Mouse (Mus musculus) lung, postnatal 0 days (tissue): ENCODE measurements around the gene Pex3. TPM values are rescaled to one million over a fixed set of nuclear protein-coding genes. Genes with fewer than 3 reads are reported as not detected.

Experiments
- ATAC-seq: fragments of 200-750 bp; cut with Nextera tagmentation; 2 replicates; pipeline ENCODE4 v1.8.0; 2017; ENCODE audit warnings: moderate library complexity
- DNase-seq: peaks from one replicate; pipeline ENCODE4 v3.0.0-alpha.2; 2016; ENCODE audit warnings: low spot score
- H3K27ac ChIP-seq: fragments of 300-500 bp; sonication (generic); 2 replicates; pipeline ENCODE4 v1.5.1; 2014; ENCODE audit warnings: antibody characterized with exemption, mild to moderate bottlenecking, low read length, mixed read lengths
- H3K27me3 ChIP-seq: fragments of 300-500 bp; sonication (generic); replicated peaks from 2 replicates; pipeline ENCODE4 v1.6.1; 2014; ENCODE audit warnings: low read length, mixed read lengths; ENCODE audit not compliant: insufficient read depth
- H3K36me3 ChIP-seq: fragments of 300-500 bp; sonication (generic); 2 replicates; pipeline ENCODE4 v1.6.1; 2014; ENCODE audit warnings: low read length, mixed read lengths; ENCODE audit not compliant: insufficient read depth
- H3K4me1 ChIP-seq: fragments of 300-500 bp; sonication (generic); 2 replicates; pipeline ENCODE4 v1.6.1; 2014; ENCODE audit warnings: antibody characterized with exemption, low read depth, low read length, mixed read lengths; ENCODE audit not compliant: insufficient read depth
- H3K4me2 ChIP-seq: fragments of 300-500 bp; sonication (generic); replicated peaks from 2 replicates; pipeline ENCODE4 v1.6.1; 2014; ENCODE audit warnings: low read depth, mild to moderate bottlenecking, low read length, moderate library complexity, mixed read lengths
- H3K4me3 ChIP-seq: fragments of 300-500 bp; sonication (generic); 2 replicates; pipeline ENCODE4 v1.5.1; 2014; ENCODE audit warnings: low read depth, low read length
- H3K9ac ChIP-seq: fragments of 300-500 bp; sonication (generic); replicated peaks from 2 replicates; pipeline ENCODE4 v1.6.1; 2014; ENCODE audit warnings: low read depth, mild to moderate bottlenecking
- H3K9me3 ChIP-seq: fragments of 300-500 bp; sonication (generic); 2 replicates; pipeline ENCODE4 v1.6.1; 2016; ENCODE audit warnings: low read length, mixed read lengths
- CTCF ChIP-seq: IDR thresholded peaks from 2 replicates; pipeline ENCODE4 v1.5.1; 2016; ENCODE audit warnings: antibody characterized with exemption, mild to moderate bottlenecking
- EP300 ChIP-seq: IDR thresholded peaks from 2 replicates; pipeline ENCODE4 v1.6.1; 2016; ENCODE audit warnings: antibody characterized with exemption, mild to moderate bottlenecking, control low read depth
- WGBS: fragments of 180-500 bp; shearing (Covaris S2); extraction: QIAGEN DNeasy Blood & Tissue Kit; methylation state at CpG from one replicate; pipeline ENCODE4 v1.1.7; 2014; 5-methylcytosine and 5-hydroxymethylcytosine counted together
- polyA plus RNA-seq: library from polyadenylated mRNA; unstranded; fragments of >200 nt; fragmentation: Nextera tagmentation; extraction: Ambion mirVana; gene quantifications from 2 replicates; pipeline ENCODE4 v1.2.1, GENCODE M21; 2015

Pex3 gene
- polyA plus RNA-seq: 24.3 and 26.9 TPM in 2 replicates

- DNase-seq: peak; percentile 98
- TF ChIP-seq EP300 (no peak), CTCF (0 out of 2 replicates have a peak, but pooled peaks have one; percentile 5)
- Histone ChIP-seq H3K27me3 (no peaks in the 10 kb centered on the region), H3K9ac (peak within 1 kb of the TSS; percentile 84), H3K9me3 (no peaks in the 10 kb centered on the region), H3K36me3 (no peaks in the 10 kb centered on the region), H3K4me2 (peak within 1 kb of the TSS; percentile 54), H3K4me1 (no peaks in the 10 kb centered on the region; the same call in 1 of the 2 replicates), H3K4me3 (peak within 1 kb of the TSS; percentile 73), H3K27ac (peak within 1 kb of the TSS; percentile 75)
- ATAC-seq: peak; percentile 99
- WGBS: under 1% methylated on average over 50 of the region's 51 CpGs
Observed at GRCm38 (mm10) chr10:13552646-13553497, at the start of gene Pex3, which contains the start of gene Adat2. Gene Pex3 (minus strand): TSS chr10:13553142. Gene Adat2 (plus strand): TSS chr10:13552894.

- WGBS: 75% methylated on average over 2 of the region's 2 CpGs
- Histone ChIP-seq H3K9ac (no peak overlapping the region), H3K27ac (no peak overlapping the region), H3K27me3 (no peaks in the 10 kb centered on the region), H3K4me2 (no peak overlapping the region), H3K36me3 (no peaks in the 10 kb centered on the region), H3K4me1 (no peaks in the 10 kb centered on the region), H3K9me3 (no peaks in the 10 kb centered on the region), H3K4me3 (no peak overlapping the region)
- DNase-seq (no peak), ATAC-seq (no peak)
- TF ChIP-seq CTCF (no peak), EP300 (no peak)
Observed at GRCm38 (mm10) chr10:13600926-13601325, 48.0 kb upstream of the Pex3 start.

- H3K4me1 ChIP-seq: no peaks in the 10 kb centered on the region
- 55% methylated on average over 8 of the region's 8 CpGs for WGBS
- no peaks in the 10 kb centered on the region for H3K27me3 ChIP-seq
- DNase-seq (no peak), ATAC-seq (no peak)
- no peak overlapping the region for H3K9ac ChIP-seq
- no peak overlapping the region for H3K4me2 ChIP-seq
- H3K27ac ChIP-seq: no peak overlapping the region
- no peak for TF ChIP-seq EP300
- no peak for TF ChIP-seq CTCF
- H3K4me3 ChIP-seq: no peak overlapping the region
- H3K9me3 ChIP-seq: no peaks in the 10 kb centered on the region
- H3K36me3 ChIP-seq: no peaks in the 10 kb centered on the region
Observed at GRCm38 (mm10) chr10:13597491-13597890, 44.5 kb upstream of the Pex3 start.

GRCm38 (mm10) chr10:13596866-13597265, 43.9 kb upstream of the Pex3 start:
- H3K9ac ChIP-seq: no peak overlapping the region
- no peak for TF ChIP-seq EP300
- no peak for TF ChIP-seq CTCF
- no peak overlapping the region for H3K4me3 ChIP-seq
- ATAC-seq (no peak), DNase-seq (no peak)
- no peaks in the 10 kb centered on the region for H3K4me1 ChIP-seq
- no peak overlapping the region for H3K27ac ChIP-seq
- no peaks in the 10 kb centered on the region for H3K9me3 ChIP-seq
- no peak overlapping the region for H3K4me2 ChIP-seq
- no peaks in the 10 kb centered on the region for H3K36me3 ChIP-seq
- 74% methylated on average over 9 of the region's 9 CpGs for WGBS
- no peaks in the 10 kb centered on the region for H3K27me3 ChIP-seq

- 46% methylated on average over 3 of the region's 3 CpGs for WGBS
- no peak overlapping the region for H3K27ac ChIP-seq
- no peak overlapping the region for H3K9ac ChIP-seq
- DNase-seq (peak; percentile 19), ATAC-seq (no peak)
- H3K4me1 ChIP-seq: no peaks in the 10 kb centered on the region
- TF ChIP-seq CTCF (no peak), EP300 (no peak)
- no peaks in the 10 kb centered on the region for H3K27me3 ChIP-seq
- no peaks in the 10 kb centered on the region for H3K9me3 ChIP-seq
- no peak overlapping the region for H3K4me2 ChIP-seq
- H3K36me3 ChIP-seq: no peaks in the 10 kb centered on the region
- no peak overlapping the region for H3K4me3 ChIP-seq
Observed at GRCm38 (mm10) chr10:13596073-13596472, 43.1 kb upstream of the Pex3 start.

- no peak overlapping the region for H3K4me2 ChIP-seq
- H3K27me3 ChIP-seq: no peaks in the 10 kb centered on the region
- H3K9me3 ChIP-seq: no peaks in the 10 kb centered on the region
- no peak overlapping the region for H3K27ac ChIP-seq
- 79% methylated on average over 3 of the region's 3 CpGs for WGBS
- TF ChIP-seq EP300: no peak
- H3K4me1 ChIP-seq: no peaks in the 10 kb centered on the region
- DNase-seq: no peak
- no peaks in the 10 kb centered on the region for H3K36me3 ChIP-seq
- no peak overlapping the region for H3K4me3 ChIP-seq
- no peak overlapping the region for H3K9ac ChIP-seq
- no peak for ATAC-seq
Observed at GRCm38 (mm10) chr10:13593529-13593928, 40.6 kb upstream of the Pex3 start.
